Mouse (Mus musculus) forelimb bud, embryonic 11.5 days (tissue): ENCODE data around the gene Cldn4.

Experiments
- DNase-seq: peaks from one replicate; pipeline ENCODE4 v3.0.0-alpha.2; 2012; ENCODE audit warnings: low read depth, low spot score

The Cldn4 gene

DNA sequence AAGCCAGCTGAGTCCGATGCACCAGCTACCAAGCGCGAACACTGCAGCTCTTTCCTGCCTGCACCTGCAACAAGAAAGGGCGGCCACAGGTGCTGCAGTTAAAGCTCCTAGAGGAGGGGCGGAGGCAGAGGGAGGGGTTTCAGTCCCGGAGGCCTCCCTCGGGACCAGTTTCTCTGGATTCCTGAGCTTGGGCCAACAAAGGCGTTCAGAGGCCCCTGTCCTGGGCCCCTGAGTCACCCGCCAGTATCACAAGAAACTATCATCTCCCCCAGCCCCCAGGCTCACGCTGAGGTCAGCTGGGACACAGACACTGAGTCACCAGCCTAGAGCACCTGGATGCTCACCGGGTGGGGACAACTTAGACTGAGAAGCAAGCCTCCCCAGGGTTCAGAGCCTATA, at the start of gene Cldn4:
Gene Cldn4, minus strand, starts transcription at position 78 of the 399 bp plus-strand sequence.
- peak; percentile 59 for DNase-seq

DNA sequence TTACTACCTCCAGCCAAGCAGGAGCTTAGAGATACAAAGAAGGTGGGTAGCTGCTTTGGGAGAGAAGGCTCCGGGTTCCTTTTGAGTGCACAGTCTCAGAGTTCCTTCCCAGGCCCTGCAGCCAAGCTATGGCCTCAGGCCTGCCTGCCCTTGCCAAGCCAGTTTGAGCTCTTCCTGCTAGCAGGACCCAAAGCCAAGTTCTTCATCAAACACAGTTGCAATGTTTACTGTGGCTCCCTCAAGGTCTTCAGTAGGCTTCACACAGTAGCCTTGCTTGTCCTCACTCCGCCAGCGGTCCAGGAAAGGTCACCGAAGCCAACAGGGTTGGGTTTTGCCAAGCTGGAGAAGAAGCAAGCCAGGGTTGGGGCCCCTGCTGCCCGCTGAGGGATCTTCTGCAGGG, 45.8 kb upstream of the Cldn4 start:
- DNase-seq = no peak

DNA sequence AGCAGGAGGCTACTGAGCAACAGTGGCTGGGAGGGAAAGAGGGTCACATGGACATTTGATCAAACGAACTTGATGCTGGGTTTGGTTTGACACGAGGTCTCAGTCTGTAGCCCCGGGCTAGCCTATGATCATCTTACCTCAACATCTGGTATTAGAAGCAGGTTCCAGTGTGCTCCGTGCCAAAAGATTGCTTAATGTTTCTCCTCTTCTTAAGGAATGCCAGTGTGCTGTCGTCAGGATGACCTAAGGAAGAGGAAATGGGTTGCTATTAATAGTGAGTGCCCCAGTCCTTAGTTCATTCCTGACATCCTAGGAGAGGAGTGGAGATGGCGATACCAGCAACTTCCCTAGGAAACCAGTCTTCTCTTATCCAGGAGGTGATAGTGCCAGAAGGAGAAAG, 43.0 kb upstream of the Cldn4 start:
- no peak for DNase-seq

DNA sequence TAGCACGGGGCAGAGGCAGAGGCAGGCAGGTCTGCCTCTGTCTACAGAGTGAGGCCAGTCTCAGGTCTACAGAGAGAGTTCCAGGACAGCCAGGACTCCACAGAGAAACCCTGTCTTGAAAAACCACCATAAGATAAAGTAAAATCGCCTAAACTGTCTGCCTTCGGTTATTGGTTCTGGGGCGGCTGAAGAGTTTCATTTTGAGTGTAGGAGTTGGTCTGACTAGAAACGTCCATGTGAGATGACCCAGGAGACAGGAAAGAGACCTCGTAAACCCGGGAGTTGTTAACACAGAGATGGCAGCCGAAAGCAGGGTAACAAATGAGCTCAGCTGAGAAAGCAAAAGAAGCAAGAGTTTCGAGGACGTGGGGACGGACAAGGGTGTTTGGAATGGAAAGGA, 42.4 kb upstream of the Cldn4 start:
- DNase-seq = no peak

DNA sequence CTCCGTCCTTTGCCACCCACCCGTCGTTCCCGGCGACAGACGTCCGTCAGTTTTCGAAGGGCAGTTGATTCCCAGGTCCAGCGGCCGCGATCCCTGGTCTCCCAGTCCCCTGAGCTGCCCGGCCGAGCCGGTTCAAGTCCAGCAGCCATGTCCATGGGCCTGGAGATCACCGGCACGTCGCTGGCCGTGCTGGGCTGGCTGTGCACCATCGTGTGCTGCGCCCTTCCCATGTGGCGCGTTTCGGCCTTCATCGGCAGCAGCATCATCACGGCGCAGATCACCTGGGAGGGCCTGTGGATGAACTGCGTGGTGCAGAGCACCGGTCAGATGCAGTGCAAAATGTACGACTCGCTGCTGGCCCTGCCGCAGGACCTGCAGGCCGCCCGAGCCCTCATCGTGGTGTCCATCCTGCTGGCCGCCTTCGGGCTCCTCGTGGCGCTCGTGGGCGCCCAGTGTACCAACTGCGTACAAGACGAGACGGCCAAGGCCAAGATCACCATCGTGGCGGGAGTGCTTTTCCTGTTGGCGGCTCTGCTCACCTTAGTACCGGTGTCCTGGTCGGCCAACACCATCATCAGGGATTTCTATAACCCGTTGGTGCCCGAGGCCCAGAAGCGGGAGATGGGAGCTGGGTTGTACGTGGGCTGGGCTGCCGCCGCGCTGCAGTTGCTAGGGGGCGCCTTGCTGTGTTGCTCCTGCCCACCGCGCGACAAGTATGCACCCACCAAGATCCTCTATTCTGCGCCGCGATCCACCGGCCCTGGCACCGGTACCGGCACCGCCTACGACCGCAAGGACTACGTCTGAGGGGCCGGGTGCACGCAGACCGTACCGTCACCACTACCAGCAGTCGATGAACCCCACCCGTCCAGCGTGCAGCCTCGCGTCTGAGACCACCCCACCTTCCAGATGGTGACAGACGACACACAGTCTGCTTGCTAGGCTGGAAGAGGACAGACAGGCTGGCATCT, 39.8 kb upstream of the Cldn4 start:
- DNase-seq = no peak

DNA sequence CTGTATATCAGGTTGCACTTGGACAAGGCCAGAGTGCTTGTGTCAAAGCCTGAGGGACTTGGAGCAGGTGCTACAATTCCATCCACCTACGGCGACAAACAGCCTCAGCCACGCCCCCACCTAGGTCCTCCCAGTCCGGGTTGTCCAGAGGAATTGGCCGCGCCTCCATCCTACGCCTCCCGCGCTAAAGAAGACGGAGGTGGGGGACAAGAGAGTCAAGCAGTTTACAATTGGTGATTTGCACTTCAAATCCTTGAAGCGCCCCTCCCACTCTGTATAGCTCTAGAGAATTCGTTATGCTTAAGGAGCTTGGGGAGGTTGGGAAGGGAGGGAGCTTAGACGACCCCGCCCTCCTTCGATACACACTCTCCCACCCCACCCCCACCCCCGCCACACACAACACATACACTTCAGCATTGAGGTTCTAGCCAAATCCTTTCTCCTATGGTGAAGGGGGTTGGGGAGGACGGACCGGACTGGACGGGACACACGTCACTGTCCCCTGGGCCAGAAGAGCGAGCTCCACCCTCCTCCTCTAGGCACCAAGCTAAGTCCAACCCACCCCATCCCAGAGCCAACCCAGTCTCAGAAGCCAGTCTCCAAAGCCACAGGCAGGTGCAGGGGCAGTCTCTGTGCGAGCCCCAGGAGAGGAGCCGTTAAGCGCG, 39.0 kb upstream of the Cldn4 start, which contains the start of gene Cldn3:
Gene Cldn3, plus strand, starts transcription at position 582 of the 665 bp plus-strand sequence.
- no peak for DNase-seq

DNA sequence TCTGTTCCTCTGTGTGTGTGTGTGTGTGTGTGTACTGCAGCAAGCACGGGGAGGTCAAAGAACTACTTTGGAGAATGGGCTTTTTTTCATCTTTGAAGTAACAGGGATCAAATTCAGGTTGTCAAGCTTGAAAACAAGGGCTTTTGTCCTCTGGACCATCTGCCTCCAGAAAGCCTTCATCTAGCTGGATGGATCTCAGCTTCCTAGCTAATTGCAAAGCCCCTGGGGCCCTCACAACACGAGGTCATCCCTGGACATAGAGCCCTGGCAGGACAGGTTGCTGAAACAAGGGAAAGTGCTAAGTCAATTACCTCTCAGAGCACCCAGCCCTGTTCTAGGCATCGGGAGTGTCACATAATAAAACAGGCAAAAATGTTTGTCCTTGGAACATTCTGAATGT, 37.0 kb upstream of the Cldn4 start:
- DNase-seq = no peak

DNA sequence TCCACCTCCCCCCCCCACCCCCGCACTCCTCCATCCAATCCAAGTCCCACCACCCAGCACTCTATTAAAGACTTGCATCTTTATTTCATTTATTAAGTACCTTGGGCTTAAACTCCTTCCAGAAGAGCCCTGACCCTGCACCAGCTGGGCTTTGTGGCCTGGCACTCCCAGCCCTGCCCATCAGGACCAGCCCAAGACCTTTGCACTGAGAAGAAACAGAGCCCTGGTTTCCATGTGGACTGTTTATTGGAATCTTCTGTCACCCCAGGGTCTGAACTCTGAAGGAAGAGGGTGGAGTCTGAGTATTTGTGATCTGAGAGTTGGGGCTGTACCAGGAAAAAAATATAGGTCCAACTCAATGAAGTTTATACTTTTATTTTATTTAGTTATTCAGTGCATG, 36.4 kb upstream of the Cldn4 start:
- no peak for DNase-seq

DNA sequence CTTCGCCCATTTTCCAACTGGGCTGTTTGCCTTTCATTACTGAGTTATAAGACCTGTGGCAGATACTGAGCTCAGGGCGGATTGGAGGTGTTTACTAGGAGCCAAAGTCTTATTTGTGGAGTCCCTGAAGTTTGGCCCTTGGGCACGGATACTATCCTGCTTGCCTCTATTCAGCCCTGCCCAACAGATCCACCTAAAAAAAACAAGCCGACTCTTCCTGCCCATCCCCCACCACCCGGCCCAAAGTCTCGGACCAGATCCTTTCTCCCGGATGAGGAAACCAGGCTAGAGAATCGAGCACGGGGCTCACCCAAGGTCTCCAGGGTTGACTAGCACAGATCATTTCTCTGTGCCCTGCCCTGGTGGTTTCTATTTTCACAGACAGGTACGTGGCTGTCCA, 34.4 kb upstream of the Cldn4 start:
- DNase-seq = no peak

DNA sequence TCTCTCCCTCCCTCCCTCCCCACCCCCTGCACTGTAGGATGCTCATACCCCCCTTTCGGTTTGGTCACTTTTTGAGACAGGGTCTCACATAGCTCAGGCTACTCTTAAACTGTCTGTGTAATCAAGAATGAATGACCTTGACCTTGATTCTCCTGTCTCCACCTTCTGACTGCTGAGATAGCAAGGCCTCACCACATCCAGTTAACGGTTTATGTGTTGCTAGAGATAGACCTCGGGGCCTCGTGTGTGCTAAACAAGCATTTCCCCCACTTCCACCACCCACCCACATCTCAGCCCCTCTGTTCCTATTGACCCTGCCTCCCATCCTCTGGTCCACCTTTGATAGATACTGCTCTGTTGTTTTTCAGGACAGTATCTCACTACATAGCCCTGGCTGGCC, 31.1 kb upstream of the Cldn4 start:
- no peak for DNase-seq

DNA sequence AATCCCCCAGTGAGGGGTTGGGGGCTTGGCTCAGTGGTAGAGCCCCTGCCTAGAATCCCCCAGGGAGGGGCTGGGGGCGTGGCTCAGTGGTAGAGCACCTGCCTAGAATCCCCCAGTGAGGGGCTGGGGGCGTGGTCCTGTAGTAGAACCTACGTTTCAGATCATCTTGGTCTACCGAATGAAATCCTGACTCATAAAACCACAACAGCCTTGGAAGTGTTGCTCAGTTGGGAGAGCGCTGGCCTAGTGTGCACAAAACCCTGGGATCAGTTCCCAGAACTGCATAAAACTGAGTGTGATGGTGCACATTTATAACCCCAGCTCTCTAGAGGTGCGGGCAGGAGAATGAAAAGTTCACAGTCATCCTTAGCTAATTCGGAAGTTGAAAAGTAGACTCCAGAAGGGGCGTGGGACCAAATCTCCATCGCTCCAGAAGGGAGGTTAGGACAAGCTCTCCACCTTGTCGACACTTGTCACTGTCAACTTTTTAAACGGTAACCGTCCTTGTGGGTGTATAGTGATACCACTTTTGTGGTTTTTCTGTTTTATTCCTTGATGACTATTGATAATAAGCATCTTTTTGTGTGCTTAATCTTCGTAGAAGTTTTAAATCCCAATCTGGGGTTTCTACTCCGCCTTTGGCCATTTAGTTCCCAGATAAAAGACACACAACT, 30.0 kb upstream of the Cldn4 start:
- DNase-seq = no peak

DNA sequence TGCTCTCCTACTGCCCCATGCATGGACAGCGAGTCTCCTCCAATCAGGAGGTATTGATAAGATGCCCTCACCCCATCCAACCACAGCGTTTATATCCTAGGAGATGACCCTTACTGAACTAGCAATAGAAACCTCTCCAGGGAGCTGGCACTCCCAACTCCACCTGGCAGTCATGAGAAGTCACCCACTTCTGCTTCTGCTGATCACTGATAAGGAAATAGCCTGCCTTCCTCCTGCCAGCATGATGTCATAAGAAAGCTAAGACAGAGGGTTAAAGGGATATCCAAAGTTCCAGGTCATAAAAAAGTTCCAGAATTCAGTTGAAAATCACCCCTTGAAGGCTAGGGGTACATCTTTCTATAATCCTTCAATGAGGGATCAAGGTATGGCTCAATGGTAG, 29.4 kb upstream of the Cldn4 start:
- no peak for DNase-seq

DNA sequence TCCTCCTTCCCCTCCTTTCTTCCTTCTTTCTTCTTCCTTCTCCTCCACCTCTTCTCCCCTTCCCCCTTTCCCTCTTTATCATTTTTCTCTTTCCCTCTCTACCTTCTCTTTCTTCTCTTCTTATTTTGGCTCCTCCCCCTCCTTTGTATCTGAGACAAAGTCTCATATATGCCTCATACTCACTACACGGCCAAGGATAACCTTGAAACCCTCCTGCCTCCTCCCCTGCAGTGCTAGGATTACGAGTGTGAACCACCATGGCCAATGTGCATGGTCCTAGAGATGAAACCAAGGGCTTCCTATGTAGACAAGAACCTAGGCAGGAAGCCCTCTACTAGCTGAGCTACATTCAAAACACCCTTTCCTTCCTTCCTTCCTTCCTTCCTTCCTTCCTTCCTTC, 28.2 kb upstream of the Cldn4 start:
- DNase-seq = no peak

DNA sequence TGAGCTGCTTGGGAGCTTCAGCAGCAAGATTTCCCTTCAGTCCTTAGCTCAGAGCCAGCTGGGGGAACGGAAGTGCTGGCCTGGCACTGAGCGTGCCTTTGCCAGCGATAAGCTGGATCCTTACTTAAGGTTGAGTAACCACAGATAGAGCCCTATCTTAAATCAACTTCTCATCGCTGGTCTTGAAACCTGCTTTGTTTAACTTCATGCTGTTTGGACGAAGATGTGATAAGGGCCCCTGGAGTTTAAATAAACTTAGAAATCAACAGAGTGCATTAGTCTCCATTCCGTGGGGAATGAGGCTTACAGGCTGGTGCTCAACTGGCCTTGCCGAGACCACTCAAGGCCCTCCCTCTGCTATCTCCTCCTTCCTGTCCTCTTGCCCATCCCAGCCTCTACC, 27.6 kb upstream of the Cldn4 start:
- no peak for DNase-seq

DNA sequence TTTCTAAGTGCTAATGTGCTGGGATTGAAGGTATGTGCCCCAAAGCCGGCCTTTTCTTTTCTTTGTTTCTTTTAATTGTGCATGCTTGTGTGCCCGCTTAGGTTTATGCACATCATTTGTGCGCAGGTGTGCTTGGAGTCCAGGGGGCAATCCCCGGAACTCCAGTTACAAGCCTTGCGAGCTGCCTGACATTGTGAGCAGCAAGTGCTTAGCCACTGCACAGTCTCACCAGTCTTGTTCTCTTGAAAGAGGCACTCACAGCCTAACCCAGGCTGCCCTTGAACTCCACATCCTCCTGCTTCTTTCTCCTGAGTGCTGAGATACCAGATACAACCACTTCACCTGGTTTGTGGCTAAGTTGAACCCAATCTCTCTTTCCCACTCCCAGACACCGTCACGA, 26.8 kb upstream of the Cldn4 start:
- no peak for DNase-seq

DNA sequence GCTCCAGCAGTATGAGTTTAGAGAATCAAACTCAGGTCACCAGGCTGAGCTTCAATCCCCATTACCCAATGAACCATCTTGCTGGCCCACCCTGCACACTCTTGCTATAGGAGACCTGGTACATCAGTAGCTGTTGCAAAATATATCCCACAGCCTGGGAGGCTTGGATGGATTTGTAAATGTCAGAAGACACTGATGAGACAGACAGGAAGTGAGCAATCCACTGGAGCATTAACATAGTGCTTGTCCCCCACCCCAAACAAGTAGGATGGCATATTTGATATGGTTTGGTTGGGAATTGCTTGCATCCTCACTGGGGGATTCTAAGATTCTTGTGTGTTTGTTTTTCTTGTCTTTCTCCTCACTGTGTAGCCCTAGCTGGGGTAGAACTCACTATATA, 26.3 kb upstream of the Cldn4 start:
- DNase-seq = no peak

DNA sequence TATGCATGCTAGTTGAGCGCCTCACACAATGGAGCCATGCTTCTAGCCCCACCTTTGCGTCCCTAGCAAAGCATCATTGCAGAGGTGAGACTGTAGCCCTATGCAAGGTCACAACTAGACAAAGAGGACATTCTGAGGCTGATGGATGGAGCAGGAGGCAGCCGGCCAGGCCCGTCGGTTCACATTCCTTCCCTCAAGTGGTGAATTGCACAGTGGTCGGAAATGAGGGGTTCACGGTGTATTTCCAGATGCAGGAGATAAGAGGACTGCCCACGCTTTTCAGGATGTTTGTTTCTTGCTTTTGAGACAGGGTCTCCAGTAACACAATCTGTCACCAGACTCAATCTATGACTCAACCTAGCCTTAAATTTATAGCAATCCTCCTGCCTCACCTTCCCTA, 23.9 kb upstream of the Cldn4 start:
- DNase-seq = no peak

DNA sequence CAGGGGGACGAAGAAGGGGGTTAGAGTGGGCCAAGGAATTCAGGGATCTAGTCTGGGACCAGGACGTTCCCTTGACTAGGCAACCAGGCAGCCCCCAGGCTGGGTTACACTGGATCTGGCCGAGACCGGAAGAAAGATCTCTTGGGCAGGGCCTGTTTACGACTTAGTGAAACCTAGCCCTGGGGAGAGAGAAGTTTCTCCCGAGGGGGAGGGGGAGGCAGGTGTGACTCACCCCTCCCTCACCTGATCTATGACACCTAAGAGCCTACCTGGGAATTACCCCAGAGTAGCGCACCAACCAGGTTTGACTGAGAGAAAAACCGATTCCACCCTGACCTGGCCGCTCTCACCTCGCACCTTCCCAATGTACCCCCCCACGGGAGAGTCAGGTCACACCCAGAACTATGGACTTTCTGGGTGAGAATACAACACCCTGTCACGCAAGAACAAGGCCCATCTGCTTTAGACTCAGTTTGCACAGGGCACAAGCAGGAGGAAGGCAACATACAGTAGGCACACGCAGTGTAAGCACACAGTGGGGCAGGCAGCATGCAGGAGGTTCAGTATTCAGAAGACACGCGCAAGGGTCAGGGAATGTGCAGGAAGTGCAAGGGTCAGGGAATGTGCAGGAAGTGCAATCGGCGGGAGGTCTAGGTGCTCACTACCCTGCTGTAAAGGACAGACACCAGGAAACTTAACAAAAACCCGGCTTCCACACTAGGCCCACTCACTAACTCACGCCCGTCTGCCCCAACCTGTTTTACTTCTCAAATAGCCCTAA, 20.6 kb upstream of the Cldn4 start:
- DNase-seq = no peak

DNA sequence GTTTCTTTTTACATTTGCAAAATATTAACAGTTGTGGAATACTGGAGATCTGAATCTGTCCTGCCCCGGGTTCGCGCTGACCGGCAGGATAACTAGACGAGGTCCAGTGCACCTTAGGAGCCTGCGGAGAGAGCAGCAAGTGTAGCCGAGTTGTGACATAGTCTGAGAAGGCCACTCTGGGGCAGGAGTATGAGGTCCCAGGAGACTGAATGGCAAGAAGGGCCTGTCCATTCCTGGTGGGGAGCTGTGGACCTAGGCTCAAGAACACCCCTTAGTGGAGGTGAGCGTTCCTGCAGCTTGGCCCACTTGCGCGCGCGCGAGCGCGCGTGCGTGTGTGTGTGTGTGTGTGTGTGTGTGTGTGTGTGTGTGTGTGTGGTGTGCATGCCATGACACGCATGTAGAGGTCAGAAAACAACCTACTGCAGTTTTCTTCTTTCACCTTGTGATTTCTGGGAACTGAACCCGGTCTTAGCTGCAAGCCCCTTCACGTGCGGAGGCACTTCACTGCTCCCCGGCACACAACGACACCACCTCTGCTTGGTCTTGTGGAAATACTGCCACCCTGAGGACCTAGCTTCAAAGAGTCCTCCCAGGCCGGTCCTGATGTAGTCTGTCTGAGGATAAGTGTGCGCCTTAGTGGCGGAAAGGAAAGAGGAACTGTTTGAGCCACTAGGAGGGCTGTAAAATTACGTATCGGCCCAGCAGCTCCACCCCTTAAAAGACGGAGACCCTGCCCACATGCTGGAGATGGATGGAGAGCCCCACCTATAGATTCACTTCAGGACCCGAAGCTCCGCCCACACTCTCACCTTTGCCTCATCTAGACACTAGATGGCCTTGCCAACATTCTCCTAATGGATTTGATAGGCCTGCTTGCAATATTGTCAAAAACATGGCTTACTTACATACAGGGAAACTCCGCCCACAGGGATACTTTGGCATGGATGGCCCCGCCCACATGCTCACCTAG, 19.4 kb upstream of the Cldn4 start:
- peak; percentile 51 for DNase-seq

DNA sequence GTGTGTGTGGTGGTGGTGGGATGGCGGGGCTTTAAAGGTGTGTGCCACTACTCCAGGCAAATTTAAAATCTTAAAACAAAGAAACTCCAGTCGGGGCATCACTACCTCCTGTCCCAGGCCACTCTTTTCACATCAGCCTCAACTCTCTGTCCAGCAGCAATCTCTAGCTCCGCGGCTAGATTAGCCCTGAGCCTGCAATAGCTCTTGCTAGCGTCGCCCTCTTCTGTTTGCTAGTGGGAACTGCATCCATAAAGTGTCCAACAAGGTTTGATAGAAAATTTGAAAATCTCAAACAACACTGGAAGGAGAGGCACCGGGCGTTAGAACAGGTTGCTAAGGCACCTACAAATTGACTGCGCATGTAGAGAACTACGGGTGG, 18.7 kb upstream of the Cldn4 start:
- peak; percentile 84 for DNase-seq
